Mouse (Mus musculus) thymus, adult 18-20 months (tissue): ENCODE data around the gene Gm17571.

ENCODE experiments used
- DNase-seq, 2 experiments: peaks; one replicate each; pipeline ENCODE4 v3.0.0; 2022; ENCODE audit warnings: mixed read lengths in 2 of 2

Gm17571 gene

GRCm38 (mm10) chr9:13454651-13455123, 8.1 kb upstream of the Gm17571 start:
- no peak for DNase-seq

- DNase-seq: no peak
Measured at GRCm38 (mm10) chr9:13448716-13449115, 2.2 kb upstream of the Gm17571 start.

GRCm38 (mm10) chr9:13446236-13446635, 317 bp downstream of the Gm17571 start:
- no peak for DNase-seq

GRCm38 (mm10) chr9:13443484-13444211, 2.9 kb downstream of the Gm17571 start:
- DNase-seq: no peak

GRCm38 (mm10) chr9:13442012-13442735, 4.4 kb downstream of the Gm17571 start:
- no peak for DNase-seq

GRCm38 (mm10) chr9:13440911-13441310, 5.6 kb downstream of the Gm17571 start:
- DNase-seq: no peak

- DNase-seq: no peak
Measured at GRCm38 (mm10) chr9:13433501-13434090, 13.0 kb downstream of the Gm17571 start.

GRCm38 (mm10) chr9:13431646-13432045, 14.9 kb downstream of the Gm17571 start:
- DNase-seq: no peak

GRCm38 (mm10) chr9:13430744-13431143, 15.8 kb downstream of the Gm17571 start:
- no peak for DNase-seq

GRCm38 (mm10) chr9:13430302-13430701, 16.3 kb downstream of the Gm17571 start:
- DNase-seq: no peak

- no peak for DNase-seq
Measured at GRCm38 (mm10) chr9:13429477-13430125, 17.0 kb downstream of the Gm17571 start.

GRCm38 (mm10) chr9:13425031-13425940, 21.3 kb downstream of the Gm17571 start:
- DNase-seq: no peak

GRCm38 (mm10) chr9:13414230-13414766, 32.3 kb downstream of the Gm17571 start:
- no peak for DNase-seq
